Mouse (Mus musculus): Measurements from ENCODE around the gene Usp29.

The Usp29 gene

DNA sequence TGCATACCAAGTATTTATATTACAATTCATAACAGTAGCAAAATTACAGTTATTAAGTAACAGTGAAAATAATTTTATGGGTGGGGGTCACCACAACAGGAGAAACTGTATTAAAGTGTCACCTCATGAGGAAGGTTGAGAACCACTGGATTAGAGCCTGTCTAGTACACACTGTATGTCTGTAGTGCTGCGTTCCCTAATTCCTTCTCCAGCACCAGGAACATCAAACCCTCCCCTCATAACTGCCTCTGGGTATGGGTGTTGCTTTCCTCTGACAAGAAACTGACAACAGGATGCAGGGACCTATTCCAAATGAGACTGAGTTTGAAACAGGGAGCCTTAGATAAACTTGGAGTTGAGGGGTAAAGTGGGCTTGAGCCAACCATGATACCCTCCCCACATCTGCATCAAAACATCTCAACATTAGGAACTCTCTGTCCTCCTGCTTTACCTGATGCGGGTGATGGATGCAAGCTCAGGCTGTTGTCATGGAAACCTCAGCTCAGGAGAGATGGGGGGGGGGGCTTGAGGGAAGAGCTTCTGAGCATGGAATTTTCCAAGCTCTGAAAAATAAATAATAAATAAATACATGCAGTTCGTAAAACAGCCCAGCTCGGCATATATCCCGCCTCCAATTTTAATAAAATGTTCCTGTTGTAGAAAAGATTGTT, 86.5 kb downstream of the Usp29 start:
- no peak for DNase-seq (ENCODE audit: low read depth)

DNA sequence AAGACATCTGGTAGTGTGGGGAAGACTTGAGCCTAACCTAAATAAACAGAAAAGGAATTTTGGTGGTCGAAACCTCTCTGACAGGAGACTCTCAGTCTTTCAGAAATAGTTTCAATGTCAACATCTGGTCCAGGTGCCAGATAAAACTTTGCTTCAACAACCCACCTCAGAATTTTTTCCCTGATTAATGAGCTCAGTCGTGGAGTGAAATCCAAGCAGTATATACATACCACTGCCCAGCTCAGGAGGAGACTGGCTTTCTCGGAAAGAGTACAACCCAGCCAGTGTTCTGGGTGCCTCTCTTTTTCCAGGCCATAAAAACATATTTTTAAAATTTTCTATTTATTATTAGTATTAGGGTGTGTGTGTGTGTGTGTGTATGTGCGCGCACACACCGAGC, 89.9 kb downstream of the Usp29 start:
- DNase-seq (ENCODE audit: low read depth), result no peak

DNA sequence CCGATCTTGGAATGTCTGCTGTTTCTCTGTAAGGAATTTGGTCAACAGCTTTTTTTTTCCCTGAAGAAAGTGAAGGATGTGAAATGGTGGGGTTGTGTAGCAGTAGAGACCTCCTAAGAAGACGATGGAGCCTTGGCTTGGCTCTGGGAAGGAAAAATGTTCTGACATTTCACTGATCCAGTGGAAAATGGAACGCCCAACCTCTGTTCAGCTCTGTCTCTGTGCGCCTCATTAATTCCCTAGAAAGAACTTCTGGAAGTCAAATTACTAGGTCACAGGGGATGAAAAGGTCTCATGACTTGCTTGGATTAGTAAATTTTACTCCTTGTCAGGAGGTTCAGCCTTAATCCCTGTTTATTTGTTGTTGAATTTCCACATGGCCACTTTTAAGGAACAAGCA, 92.3 kb downstream of the Usp29 start:
- DNase-seq (ENCODE audit: low read depth), result no peak

DNA sequence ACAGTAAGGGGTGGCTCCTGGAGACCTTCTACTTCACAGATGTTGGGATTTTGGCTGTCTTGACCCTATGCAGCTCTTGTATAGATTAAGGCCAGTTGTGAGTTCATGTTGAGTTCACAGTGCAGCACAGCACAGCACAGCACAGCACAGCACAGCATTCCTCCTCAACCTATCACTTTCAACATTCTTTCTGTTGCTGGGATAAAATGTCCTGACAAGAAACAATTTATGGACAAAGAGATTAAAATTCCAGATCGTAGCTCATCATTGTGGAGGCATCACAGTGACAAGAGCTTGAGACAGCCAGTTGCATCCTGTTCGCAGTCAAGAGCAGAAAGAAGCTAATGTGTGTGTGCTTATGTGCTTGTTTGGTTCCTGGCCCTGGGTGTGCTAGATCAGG, 93.3 kb downstream of the Usp29 start:
- DNase-seq (ENCODE audit: low read depth), result no peak

DNA sequence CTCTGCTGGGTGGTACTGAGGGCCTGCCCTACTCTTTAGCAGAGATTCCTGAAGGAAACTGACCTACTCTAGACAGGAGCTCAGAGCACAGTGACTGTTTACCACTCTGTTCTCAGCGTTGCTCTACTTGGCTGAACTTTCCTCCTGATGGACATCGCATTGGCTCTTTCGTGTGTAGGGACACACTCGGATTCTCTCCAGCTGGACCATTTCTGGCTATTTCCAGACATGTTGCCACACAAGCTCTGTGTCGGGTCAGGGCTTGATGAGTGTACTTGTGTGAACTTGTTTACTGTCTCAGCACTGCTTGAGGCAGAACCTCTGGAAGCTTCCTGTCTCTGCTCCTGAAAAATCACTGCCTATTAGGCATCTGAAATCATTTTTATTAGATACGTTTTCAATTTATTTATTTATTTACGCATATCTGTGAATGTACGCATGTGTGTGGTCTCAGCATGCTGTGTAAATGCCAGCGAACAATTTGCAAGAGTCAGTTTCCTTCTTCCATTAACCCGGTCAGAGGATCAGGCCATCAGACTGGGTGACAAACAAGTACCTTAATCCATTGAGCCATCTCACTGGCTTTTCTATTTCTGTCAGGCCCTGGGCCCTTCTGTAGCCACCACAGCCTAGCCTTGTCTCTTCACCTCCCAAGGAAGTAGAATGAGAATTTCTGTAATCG, 95.7 kb downstream of the Usp29 start:
- DNase-seq (ENCODE audit: low read depth), result no peak

GRCm38 (mm10) chr7:6829148-6829547, 98.8 kb downstream of the Usp29 start:
- no peak for DNase-seq (ENCODE audit: low read depth)

DNA sequence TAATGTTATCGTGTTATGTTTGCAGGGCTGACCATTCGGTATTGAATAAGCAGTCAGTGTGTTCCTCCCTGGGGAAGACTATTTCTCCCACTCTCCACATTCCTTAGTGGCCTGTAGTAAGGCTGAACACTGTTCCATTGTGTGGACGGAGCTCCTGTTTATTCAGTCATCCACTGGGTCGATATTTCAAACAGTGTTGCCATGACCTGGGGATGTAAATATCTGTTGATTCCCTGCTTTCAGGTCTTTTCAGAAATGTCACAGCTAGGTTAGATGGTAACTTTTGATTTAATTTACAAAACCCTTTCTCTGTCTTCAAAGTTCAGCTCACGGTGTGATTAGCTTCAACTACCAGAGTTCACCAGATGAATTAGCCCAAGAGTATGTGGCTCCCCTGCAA, 104.6 kb downstream of the Usp29 start:
- DNase-seq (ENCODE audit: low read depth), result no peak

DNA sequence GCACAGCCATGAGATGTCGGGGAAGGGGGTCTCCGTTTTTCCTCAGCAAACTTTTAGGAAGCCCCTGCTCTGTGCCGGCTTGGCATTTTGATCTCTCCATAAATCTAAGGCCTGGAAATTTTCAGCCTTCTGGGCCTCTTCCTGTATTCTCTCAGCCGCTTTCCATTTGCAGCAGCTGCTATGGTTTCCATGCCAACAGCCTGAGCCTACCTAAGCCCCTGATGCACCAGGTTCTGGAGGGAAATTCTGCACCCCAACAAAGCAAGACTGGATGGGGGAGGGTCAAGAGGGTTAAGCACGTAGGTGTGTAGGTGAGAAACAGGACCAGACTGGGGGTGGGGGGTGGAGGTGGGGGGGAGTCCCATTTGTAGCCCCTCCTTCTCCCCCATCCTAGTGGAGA, 105.0 kb downstream of the Usp29 start:
- no peak for DNase-seq (ENCODE audit: low read depth)

DNA sequence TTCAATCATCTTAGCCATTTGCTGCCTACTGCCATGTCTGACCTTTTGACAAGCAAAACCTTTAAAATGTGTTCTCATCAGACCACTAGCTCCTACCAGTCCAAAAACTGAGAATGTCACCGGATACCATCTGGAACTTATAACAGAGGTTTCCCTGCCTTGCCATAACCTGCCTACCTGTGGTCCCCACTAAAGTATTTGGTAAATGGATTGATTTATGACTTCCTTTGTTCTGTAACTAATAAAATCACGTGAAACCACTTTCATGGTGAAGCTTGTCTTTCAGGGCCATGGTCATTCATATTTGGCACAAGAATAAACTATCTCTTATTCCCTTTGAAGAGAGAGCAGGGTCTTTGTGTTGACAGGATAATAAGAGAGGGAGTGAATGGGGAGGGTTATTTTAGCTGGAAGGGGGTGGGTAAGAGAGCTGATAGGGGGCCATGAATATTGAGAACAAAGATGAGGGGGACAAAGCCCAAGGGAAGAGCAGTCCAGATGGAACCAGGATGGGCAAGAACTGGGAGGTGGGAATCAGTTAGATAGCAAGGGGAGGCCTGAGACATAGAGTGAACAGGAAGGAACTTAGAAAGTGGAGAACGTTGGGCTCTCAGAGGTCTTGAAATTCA, 107.0 kb downstream of the Usp29 start:
- no peak for DNase-seq (ENCODE audit: low read depth)

- DNase-seq (ENCODE audit: low read depth), result no peak
Observed at GRCm38 (mm10) chr7:6837926-6838554, 107.7 kb downstream of the Usp29 start.

GRCm38 (mm10) chr7:6840860-6841259, 110.5 kb downstream of the Usp29 start:
- no peak for DNase-seq (ENCODE audit: low read depth)

GRCm38 (mm10) chr7:6849495-6849894, 119.1 kb downstream of the Usp29 start:
- DNase-seq (ENCODE audit: low read depth), result no peak

DNA sequence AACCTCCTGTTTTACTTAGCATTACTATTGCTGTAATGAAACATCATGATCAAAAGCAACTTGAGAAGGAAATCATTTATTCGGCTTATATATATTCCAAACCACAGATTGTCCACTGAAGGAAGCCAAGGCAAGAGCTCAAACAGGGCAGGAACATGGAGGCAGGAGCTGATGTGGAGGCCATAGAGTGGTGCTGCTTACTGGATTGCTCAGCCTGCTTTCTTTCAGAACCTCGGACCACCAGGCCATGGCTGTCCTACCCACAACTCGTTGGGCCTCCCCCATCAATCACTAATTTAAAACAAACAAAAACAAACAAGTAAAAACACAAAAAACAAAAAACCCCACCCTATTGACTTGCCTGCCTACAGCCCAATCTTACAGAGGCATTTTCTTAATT, 119.9 kb downstream of the Usp29 start:
- no peak for DNase-seq (ENCODE audit: low read depth)

DNA sequence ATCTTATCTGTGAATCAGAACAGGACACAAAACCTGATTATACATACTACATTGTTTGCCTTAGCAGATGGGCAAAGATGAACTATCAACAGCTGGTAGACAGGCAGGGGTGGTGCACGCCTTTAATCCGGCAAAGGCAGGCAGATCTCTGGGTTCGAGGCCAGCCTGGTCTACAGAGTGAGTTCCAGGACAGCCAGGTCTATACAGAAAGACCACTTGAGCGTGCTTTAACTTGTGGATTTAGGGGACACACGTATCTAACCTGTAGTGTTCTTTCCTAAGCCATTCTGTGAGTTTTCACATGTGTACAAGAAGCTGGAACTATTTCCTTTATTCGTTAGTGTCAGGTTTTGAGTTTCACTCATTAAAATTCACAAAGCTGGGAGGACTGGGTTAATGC, 120.9 kb downstream of the Usp29 start:
- no peak for DNase-seq (ENCODE audit: low read depth)

GRCm38 (mm10) chr7:6851717-6852503, 121.5 kb downstream of the Usp29 start:
- DNase-seq (ENCODE audit: low read depth), result no peak

GRCm38 (mm10) chr7:6855613-6856405, 125.4 kb downstream of the Usp29 start:
- DNase-seq (ENCODE audit: low read depth), result no peak

DNA sequence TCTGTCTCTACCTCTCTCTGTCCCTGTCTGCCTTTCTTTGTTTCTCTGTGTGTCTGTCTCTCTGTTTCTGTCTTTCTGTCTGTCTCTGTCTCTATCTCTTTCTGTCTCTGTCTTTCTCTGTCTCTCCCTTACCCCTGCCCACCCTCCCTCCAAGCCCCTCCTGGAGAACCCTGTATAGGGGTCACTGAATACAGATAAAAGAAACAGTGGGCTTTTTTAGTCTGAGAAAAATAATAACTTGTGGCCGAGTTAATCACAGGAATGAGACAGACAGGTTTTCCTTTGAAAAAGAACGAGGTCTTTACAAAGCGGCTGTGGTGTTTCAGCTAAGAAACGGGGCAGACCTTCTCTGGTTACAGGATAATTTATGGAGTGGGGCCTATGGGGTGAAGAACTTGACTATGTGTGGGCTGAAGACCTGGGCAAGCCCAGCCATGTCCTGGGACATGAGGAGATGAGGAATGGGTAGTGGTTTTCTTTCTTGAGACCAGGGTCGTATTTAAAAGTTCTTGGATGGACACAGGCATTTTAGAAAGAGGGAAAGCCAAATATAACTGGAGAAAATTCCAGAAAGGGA, 128.4 kb downstream of the Usp29 start:
- no peak for DNase-seq (ENCODE audit: low read depth)

DNA sequence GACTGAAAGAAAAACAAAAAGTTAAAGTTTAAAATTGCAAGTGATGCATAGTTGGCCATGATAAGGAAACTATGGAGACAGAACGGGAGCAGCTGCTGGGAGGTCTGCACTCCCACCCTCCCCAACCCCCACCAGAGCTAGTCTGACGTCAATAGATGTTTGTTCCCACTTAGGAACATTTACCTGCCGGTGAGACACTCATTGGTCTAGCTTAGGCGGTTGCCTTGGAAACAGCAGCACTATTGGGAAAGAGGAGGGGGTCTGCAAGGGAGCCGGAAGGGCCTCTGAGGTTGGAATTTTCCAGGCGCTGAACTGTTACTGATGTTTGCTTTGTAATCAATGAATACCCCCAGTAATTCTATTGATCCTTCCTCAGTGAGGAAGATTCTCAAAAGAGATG, 130.3 kb downstream of the Usp29 start:
- no peak for DNase-seq (ENCODE audit: low read depth)

- no peak for DNase-seq (ENCODE audit: low read depth)
Observed at GRCm38 (mm10) chr7:6866351-6866750, 136.0 kb downstream of the Usp29 start.

- no peak for DNase-seq (ENCODE audit: low read depth)
Observed at GRCm38 (mm10) chr7:6868831-6869230, 138.5 kb downstream of the Usp29 start.

DNA sequence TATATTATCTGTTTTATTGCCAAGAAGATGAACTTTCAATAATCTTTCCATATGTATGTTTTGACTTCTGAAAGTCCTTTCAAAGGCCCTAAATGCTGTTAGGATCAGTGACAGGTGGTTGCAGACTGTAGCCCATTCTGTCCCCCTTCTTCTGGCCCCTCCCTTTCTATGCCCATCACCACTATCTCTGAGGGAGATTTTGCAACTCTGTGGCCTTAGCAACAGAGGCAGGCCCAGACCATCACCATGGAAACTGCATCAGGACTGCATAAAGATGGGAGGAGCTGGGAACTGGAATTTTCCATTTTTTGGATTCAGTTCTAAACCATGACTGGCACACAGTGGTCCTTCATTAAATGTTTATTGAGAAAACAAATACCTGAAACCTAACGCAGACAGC, 139.2 kb downstream of the Usp29 start:
- no peak for DNase-seq (ENCODE audit: low read depth)
